Mouse (Mus musculus): Measurements from ENCODE around the gene Mrpl23. TPM values are rescaled to one million over a fixed set of nuclear protein-coding genes. Genes with fewer than 3 reads are reported as not detected.

Gene Mrpl23
- polyA plus RNA-seq, 1 experiment, result 21.3 TPM

DNA sequence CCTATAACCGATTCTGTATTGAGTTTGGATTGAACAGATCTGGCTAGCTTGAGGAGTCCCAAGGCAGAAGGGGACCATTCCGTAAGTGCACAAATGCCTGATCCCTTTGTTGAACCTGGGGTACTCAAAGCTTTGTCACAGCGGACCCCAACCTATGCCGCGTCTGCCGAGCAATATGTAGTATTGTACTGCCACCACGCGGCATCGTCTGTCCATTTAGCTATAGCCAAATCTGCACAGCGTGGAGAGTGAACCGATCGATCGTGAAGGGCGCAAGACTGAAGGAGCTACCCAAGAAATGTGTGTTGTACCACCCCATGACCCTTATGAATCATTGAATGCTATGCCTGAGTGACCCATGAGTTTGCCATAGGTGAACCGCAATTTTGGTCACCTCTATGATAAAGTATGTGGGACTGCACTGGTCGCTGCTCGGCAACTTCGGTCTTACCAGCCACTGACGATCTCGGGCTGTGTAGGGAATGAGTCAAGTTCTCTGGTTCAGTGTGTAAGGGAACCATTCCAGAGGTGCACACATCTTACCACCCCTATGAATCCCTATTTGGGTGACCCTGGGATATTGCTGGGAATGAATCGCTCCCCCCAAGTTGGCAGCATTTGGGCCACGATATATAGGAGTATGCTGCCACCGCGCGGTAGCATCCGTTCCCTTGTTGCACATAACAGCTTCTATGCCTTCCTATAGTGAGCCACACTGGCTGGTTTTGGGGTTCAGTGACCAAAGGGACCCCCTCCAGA, 47.8 kb downstream of the Mrpl23 start:
- Histone ChIP-seq H3K27ac (ENCODE audit: control insufficient read depth, insufficient read depth, low read length) (no peak overlapping the region), H3K27me3 (ENCODE audit: control insufficient read depth, insufficient read depth, low read length) (no peaks in the 10 kb centered on the region), H3K4me3 (ENCODE audit: control insufficient read depth, insufficient read depth, low read length) (peak overlapping the region; percentile 38), H3K4me1 (replicated peaks; ENCODE audit: control insufficient read depth, insufficient read depth, low read length) (peaks cover 4% of the 10 kb centered on the region; the same call in 1 of the 2 replicates), H3K36me3 (ENCODE audit: control insufficient read depth, insufficient read depth, low read length) (no peaks in the 10 kb centered on the region)
- no peak for TF ChIP-seq CTCF (IDR thresholded peaks at IDR 0.05; ENCODE audit: borderline replicate concordance, control insufficient read depth, extremely low read depth, insufficient read depth, low read length, poor library complexity)
- no peak for TF ChIP-seq POLR2A (IDR thresholded peaks at IDR 0.05; ENCODE audit: control insufficient read depth, extremely low read depth, insufficient read depth, low read length, poor library complexity)
- WGBS, result 51% methylated on average over 26 of the region's 26 CpGs
- peak; percentile 51 for DNase-seq

DNA sequence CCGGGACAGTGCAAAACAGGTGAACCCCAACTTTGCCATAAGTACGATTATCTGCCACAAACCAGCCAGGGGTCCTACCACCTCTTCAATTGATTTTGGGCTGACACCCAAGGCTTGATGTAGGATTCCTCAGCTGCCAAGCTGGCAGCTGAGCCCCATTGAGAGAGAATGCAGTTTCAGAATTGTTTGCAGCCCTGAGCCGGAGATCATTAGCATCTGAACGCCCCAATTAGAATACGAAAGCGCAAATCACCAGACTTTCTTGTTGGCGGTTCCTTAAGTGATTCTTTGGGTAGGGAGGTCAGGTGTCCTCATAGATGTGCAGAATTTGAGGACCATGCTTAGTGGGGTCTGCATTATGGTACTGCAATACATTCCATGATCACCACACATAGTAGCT, 48.7 kb downstream of the Mrpl23 start:
- Histone ChIP-seq H3K4me1 (replicated peaks; ENCODE audit: control insufficient read depth, insufficient read depth, low read length) (peaks cover 4% of the 10 kb centered on the region; the same call in 1 of the 2 replicates), H3K27ac (ENCODE audit: control insufficient read depth, insufficient read depth, low read length) (no peak overlapping the region), H3K36me3 (ENCODE audit: control insufficient read depth, insufficient read depth, low read length) (no peaks in the 10 kb centered on the region), H3K27me3 (ENCODE audit: control insufficient read depth, insufficient read depth, low read length) (no peaks in the 10 kb centered on the region), H3K4me3 (ENCODE audit: control insufficient read depth, insufficient read depth, low read length) (no peak overlapping the region)
- TF ChIP-seq CTCF (IDR thresholded peaks at IDR 0.05; ENCODE audit: borderline replicate concordance, control insufficient read depth, extremely low read depth, insufficient read depth, low read length, poor library complexity), result no peak
- TF ChIP-seq POLR2A (IDR thresholded peaks at IDR 0.05; ENCODE audit: control insufficient read depth, extremely low read depth, insufficient read depth, low read length, poor library complexity), result no peak
- 67% methylated on average over 7 of the region's 7 CpGs for WGBS
- DNase-seq, result no peak

DNA sequence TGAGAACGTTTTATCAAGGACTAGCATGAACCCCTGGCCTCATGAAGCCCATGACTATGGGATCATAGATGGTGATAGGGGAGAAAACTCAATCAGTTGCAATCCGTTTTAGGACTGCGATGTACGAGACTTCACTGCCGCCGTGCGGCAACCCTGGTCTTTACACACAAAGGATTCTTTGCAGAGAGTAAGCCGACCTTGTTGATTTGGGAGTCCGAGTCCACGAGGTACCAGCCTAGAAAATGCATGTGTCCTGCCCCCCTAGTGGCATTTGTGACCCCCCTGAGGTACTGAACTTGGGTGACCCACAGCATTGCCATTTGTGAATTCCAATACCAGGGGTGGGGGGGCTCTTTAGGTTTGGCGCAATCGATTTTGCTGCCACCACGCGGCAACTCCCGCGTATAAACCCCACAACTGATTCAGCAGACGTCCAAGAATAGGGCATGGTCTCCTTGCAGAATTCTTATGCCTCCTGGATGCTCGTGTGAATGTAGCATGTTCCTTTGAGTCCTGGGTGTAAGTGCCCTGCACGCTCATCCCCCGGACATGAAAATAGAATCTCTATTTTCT, 49.3 kb downstream of the Mrpl23 start:
- Histone ChIP-seq H3K27ac (ENCODE audit: control insufficient read depth, insufficient read depth, low read length) (no peak overlapping the region), H3K27me3 (ENCODE audit: control insufficient read depth, insufficient read depth, low read length) (no peaks in the 10 kb centered on the region), H3K4me3 (ENCODE audit: control insufficient read depth, insufficient read depth, low read length) (no peak overlapping the region), H3K36me3 (ENCODE audit: control insufficient read depth, insufficient read depth, low read length) (no peaks in the 10 kb centered on the region), H3K4me1 (replicated peaks; ENCODE audit: control insufficient read depth, insufficient read depth, low read length) (peaks cover 4% of the 10 kb centered on the region; the same call in 1 of the 2 replicates)
- TF ChIP-seq CTCF (IDR thresholded peaks at IDR 0.05; ENCODE audit: borderline replicate concordance, control insufficient read depth, extremely low read depth, insufficient read depth, low read length, poor library complexity) (no peak), POLR2A (IDR thresholded peaks at IDR 0.05; ENCODE audit: control insufficient read depth, extremely low read depth, insufficient read depth, low read length, poor library complexity) (no peak)
- 51% methylated on average over 20 of the region's 20 CpGs for WGBS
- DNase-seq, result peak; percentile 45

DNA sequence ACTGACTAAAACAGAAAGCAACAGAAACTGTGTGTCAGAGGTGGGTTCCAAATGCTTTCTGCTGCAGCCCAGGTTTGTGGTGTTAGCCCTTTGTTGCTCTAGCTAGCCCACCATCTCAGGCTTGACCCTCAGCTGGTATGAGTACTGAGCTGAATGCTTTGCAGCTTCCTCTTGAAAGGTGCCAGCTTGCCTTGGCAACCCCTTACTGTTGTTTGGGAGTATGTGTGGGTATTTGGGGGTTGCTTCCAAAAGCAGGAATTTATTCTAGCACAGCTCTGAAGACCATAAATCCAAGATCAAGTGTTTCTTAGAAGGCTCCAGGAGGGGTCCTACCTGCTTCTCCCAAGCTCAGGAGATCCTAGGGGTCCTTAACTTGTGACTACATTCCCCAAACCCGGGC, 52.4 kb downstream of the Mrpl23 start:
- Histone ChIP-seq H3K4me1 (replicated peaks; ENCODE audit: control insufficient read depth, insufficient read depth, low read length) (peaks cover 2% of the 10 kb centered on the region; the same call in 1 of the 2 replicates), H3K36me3 (ENCODE audit: control insufficient read depth, insufficient read depth, low read length) (no peaks in the 10 kb centered on the region), H3K4me3 (ENCODE audit: control insufficient read depth, insufficient read depth, low read length) (no peak overlapping the region), H3K27me3 (ENCODE audit: control insufficient read depth, insufficient read depth, low read length) (no peaks in the 10 kb centered on the region), H3K27ac (ENCODE audit: control insufficient read depth, insufficient read depth, low read length) (no peak overlapping the region)
- 58% methylated on average over 1 of the region's 1 CpGs for WGBS
- no peak for TF ChIP-seq POLR2A (IDR thresholded peaks at IDR 0.05; ENCODE audit: control insufficient read depth, extremely low read depth, insufficient read depth, low read length, poor library complexity)
- TF ChIP-seq CTCF (IDR thresholded peaks at IDR 0.05; ENCODE audit: borderline replicate concordance, control insufficient read depth, extremely low read depth, insufficient read depth, low read length, poor library complexity), result no peak
- no peak for DNase-seq

DNA sequence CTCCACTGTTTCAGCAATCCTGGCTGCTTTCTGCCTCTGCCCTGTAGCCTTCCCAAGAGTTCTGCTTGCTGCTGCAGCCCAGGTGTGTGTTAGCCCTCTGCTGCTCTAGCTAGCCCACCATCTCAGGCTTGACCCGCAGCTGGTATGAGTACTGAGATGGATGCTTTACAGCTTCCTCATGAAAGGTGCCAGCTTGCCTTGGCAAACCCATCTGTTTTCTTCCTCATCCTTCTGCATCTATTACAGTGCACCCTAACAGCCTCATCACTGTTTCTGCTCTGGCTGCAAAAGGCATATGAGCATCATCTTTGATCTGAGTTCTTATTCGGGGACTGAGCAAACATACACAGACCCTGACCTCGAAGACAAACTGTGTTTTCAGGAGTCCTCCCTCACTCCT, 53.4 kb downstream of the Mrpl23 start:
- Histone ChIP-seq H3K4me3 (ENCODE audit: control insufficient read depth, insufficient read depth, low read length) (no peak overlapping the region), H3K27me3 (ENCODE audit: control insufficient read depth, insufficient read depth, low read length) (no peaks in the 10 kb centered on the region), H3K4me1 (replicated peaks; ENCODE audit: control insufficient read depth, insufficient read depth, low read length) (no peaks in the 10 kb centered on the region), H3K27ac (ENCODE audit: control insufficient read depth, insufficient read depth, low read length) (no peak overlapping the region), H3K36me3 (ENCODE audit: control insufficient read depth, insufficient read depth, low read length) (no peaks in the 10 kb centered on the region)
- WGBS, result 94% methylated on average over 3 of the region's 3 CpGs
- no peak for DNase-seq
- no peak for TF ChIP-seq CTCF (IDR thresholded peaks at IDR 0.05; ENCODE audit: borderline replicate concordance, control insufficient read depth, extremely low read depth, insufficient read depth, low read length, poor library complexity)
- no peak for TF ChIP-seq POLR2A (IDR thresholded peaks at IDR 0.05; ENCODE audit: control insufficient read depth, extremely low read depth, insufficient read depth, low read length, poor library complexity)

DNA sequence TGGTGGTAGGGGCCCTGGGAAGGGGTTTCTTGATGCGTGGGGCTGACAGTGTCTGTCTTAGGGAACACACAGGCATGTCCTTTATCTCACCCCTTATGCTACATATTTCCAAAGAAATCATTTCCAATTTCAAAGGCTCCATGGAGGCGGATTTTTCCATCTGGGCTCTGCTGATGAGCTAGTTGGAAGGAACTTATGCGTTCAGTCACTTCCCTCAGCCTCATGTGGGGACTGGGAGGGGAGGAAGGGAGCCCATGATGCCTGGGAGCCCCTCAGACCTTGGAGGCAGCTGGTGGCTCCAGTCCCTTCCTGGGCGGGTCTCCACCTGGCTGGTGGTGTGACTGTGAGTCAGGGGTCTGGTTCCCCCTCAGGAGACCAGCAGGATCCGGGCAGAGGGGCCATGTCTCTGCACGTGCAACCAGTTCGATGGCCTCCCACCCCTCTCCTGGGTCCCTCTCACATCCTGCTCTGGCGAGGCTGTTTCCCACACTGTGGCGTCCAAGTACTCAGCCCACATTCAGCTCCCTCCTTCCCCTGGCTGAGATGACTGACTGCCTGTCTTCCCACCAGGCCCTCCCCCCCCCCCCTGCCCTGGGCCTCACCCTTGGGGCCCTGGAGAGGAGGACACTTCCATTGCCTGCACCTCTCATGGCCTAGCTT, 55.9 kb downstream of the Mrpl23 start:
- WGBS, result 73% methylated on average over 9 of the region's 9 CpGs
- Histone ChIP-seq H3K4me3 (ENCODE audit: control insufficient read depth, insufficient read depth, low read length) (no peak overlapping the region), H3K27ac (ENCODE audit: control insufficient read depth, insufficient read depth, low read length) (no peak overlapping the region), H3K4me1 (replicated peaks; ENCODE audit: control insufficient read depth, insufficient read depth, low read length) (no peaks in the 10 kb centered on the region), H3K36me3 (ENCODE audit: control insufficient read depth, insufficient read depth, low read length) (no peaks in the 10 kb centered on the region), H3K27me3 (ENCODE audit: control insufficient read depth, insufficient read depth, low read length) (no peaks in the 10 kb centered on the region)
- TF ChIP-seq CTCF (IDR thresholded peaks at IDR 0.05; ENCODE audit: borderline replicate concordance, control insufficient read depth, extremely low read depth, insufficient read depth, low read length, poor library complexity) (no peak), POLR2A (IDR thresholded peaks at IDR 0.05; ENCODE audit: control insufficient read depth, extremely low read depth, insufficient read depth, low read length, poor library complexity) (no peak)
- DNase-seq, result no peak

Other genes starting within 250 kb of the Mrpl23 start
- not detected in 2 replicates for gene Krtap5-1, start 235.6 kb upstream of the Mrpl23 start, polyA plus RNA-seq (2012; rRNA removed)
- gene Krtap5-4, start 229.1 kb upstream of the Mrpl23 start, polyA plus RNA-seq (2012; rRNA removed), result not detected in 2 replicates
- 10.8 and 14.8 TPM in 2 replicates for gene Ifitm10, start 158.9 kb upstream of the Mrpl23 start, polyA plus RNA-seq (2012; rRNA removed)
- gene Gm49369, start 150.0 kb upstream of the Mrpl23 start, polyA plus RNA-seq (2012; rRNA removed), result 0.23 and 0.31 TPM in 2 replicates
- 762 and 992 TPM in 2 replicates for gene Ctsd, start 144.6 kb upstream of the Mrpl23 start, polyA plus RNA-seq (2012; rRNA removed)
- gene Syt8, start 97.8 kb upstream of the Mrpl23 start, polyA plus RNA-seq (2012; rRNA removed), result 2.2 and 5.2 TPM in 2 replicates
- 3.2 and 4.3 TPM in 2 replicates for gene Tnni2, start 90.9 kb upstream of the Mrpl23 start, polyA plus RNA-seq (2012; rRNA removed)
- 507 and 626 TPM in 2 replicates for gene Lsp1, start 71.9 kb upstream of the Mrpl23 start, polyA plus RNA-seq (2012; rRNA removed)
- 1.1 and 2.2 TPM in 2 replicates for gene Tnnt3, start 33.9 kb upstream of the Mrpl23 start, polyA plus RNA-seq (2012; rRNA removed)
- 7.5 and 13.8 TPM in 2 replicates for gene Igf2, start 134.1 kb downstream of the Mrpl23 start, polyA plus RNA-seq (2012; rRNA removed)
- 0.04 and 0.11 TPM in 2 replicates for gene Gm49394, start 137.3 kb downstream of the Mrpl23 start, polyA plus RNA-seq (2012; rRNA removed)
- gene Ins2, start 210.7 kb downstream of the Mrpl23 start, polyA plus RNA-seq (2012; rRNA removed), result 4.2 and 6.6 TPM in 2 replicates

Data from thymus, adult 2 months (tissue).